Mouse (Mus musculus): ENCODE data around the gene Ppm1g. TPM values are rescaled to one million over a fixed set of nuclear protein-coding genes. Genes with fewer than 3 reads are reported as not detected.
"Not testable (repeated sequence)": the region's sequence is repeated elsewhere in the genome, so short reads cannot be mapped to it uniquely, and the experiment has no call there.

The Ppm1g gene
- total and polyA plus RNA-seq, 3 experiments, result 26.6 to 60.8 (median 51.1) TPM

DNA sequence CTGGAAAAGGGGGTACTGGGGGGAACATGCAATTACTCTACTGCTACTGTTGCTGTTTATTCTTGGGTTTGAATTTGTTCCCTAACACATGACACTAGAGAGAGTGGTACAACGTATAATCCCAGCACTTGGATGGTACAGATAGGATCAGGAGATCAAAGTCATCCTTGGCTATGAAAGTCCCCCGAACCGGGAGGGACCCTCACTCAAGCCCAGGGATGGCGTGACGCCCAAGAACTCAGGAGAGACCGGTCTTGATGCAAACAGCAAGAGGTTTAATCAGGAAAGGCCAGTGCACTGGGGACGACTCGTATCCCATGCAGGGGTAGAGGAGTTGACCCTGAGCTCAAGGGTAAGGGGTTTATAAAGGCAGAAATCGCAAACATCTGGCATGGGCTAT is 2.2 kb upstream of the Ppm1g start:
- Histone ChIP-seq H3K36me3 (ENCODE audit: control insufficient read depth, insufficient read depth, low read length) (peaks cover 7% of the 10 kb centered on the region), H3K4me3 (no peak overlapping the region), H3K27me3 (ENCODE audit: control insufficient read depth, insufficient read depth, low read length) (no peaks in the 10 kb centered on the region), H3K9ac (ENCODE audit: low read depth, low read length) (no peak overlapping the region), H3K79me2 (replicated peaks; ENCODE audit: control insufficient read depth, insufficient read depth, low read length) (0 out of 2 replicates have a peak, but pooled peaks cover 2% of the 10 kb centered on the region), H3K4me1 (ENCODE audit: control insufficient read depth, insufficient read depth, low read length) (peaks cover 6% of the 10 kb centered on the region), H3K27ac (no peak overlapping the region)
- TF ChIP-seq CTCF (IDR thresholded peaks at IDR 0.05) (no peak), EP300 (IDR thresholded peaks at IDR 0.05; ENCODE audit: insufficient read depth, low read depth, low read length) (no peak), POLR2A (IDR thresholded peaks at IDR 0.05; ENCODE audit: insufficient read depth, low read depth, low read length) (no peak)
- 95% methylated on average over 9 of the region's 9 CpGs for WGBS
- intact Hi-C loops (cut with DNase I), result loop anchor here (5.0 kb wide), 1 partner anchor 105 kb away; no protein-coding TSS in a partner anchor
- DNase-seq, result no peak

DNA sequence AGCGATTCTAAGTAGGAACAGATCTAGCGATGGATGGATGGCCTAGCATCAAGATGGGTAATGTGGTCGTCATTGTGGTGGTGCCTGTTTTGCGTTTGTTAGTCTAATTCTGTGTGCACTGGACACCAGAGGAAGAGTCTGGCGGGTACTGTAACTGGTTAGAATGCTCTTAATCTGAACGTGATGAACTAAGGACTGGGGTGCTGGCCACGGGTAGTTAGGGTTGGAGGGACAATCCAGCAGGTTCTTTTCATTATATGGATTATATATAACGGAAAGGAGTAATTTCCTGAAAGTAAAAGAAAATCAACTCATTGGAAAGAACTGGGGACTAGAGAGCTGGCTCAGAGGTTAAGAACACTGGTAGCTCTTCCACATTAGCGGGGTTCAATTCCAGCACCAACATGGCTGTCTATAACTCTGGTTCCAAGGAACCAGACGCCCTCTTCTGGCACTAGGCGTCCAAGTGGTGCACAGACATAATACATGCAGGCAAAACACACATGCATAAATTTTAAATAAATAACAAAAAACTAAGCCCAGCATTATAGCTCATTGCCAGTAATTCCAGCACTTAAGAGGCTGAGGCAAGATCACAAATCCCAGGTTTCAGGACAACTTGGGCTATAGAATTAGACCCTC is 938 bp upstream of the Ppm1g start:
- Histone ChIP-seq H3K79me2 (replicated peaks; ENCODE audit: control insufficient read depth, insufficient read depth, low read length) (peaks cover 4% of the 10 kb centered on the region), H3K9ac (ENCODE audit: low read depth, low read length) (peak overlapping the region; percentile 73; the same call in 1 of the 2 replicates), H3K36me3 (ENCODE audit: control insufficient read depth, insufficient read depth, low read length) (peaks cover 7% of the 10 kb centered on the region), H3K4me1 (ENCODE audit: control insufficient read depth, insufficient read depth, low read length) (peaks cover 6% of the 10 kb centered on the region), H3K27me3 (ENCODE audit: control insufficient read depth, insufficient read depth, low read length) (no peaks in the 10 kb centered on the region), H3K4me3 (peak overlapping the region; percentile 98), H3K27ac (peak overlapping the region; percentile 92)
- WGBS, result 20% methylated on average over 11 of the region's 11 CpGs
- DNase-seq, result no peak
- intact Hi-C loops (cut with DNase I), result loop anchor here (2.0 to 5.0 kb wide), 3 partner anchors 19 to 106 kb away; partner anchors contain the start of genes Mpv17 and Zfp513
- TF ChIP-seq EP300 (IDR thresholded peaks at IDR 0.05; ENCODE audit: insufficient read depth, low read depth, low read length) (no peak), CTCF (IDR thresholded peaks at IDR 0.05) (peak; percentile 41), POLR2A (IDR thresholded peaks at IDR 0.05; ENCODE audit: insufficient read depth, low read depth, low read length) (no peak)

- H3K4me3 ChIP-seq, result peak overlapping the region; percentile 98
- peaks cover 7% of the 10 kb centered on the region for H3K36me3 ChIP-seq (ENCODE audit: control insufficient read depth, insufficient read depth, low read length)
- H3K9ac ChIP-seq (ENCODE audit: low read depth, low read length), result peak overlapping the region; percentile 94
- H3K27ac ChIP-seq, result peak overlapping the region; percentile 92
- intact Hi-C loops (cut with DNase I), result loop anchor here (1.0 to 5.0 kb wide), 5 partner anchors 17 to 107 kb away; partner anchors contain the start of genes Ift172, Mpv17, Nrbp1 and Zfp513
- peaks cover 4% of the 10 kb centered on the region for H3K79me2 ChIP-seq (replicated peaks; ENCODE audit: control insufficient read depth, insufficient read depth, low read length)
- H3K27me3 ChIP-seq (ENCODE audit: control insufficient read depth, insufficient read depth, low read length), result no peaks in the 10 kb centered on the region
- no peak for DNase-seq
- H3K4me1 ChIP-seq (ENCODE audit: control insufficient read depth, insufficient read depth, low read length), result peaks cover 6% of the 10 kb centered on the region
- TF ChIP-seq EP300 (IDR thresholded peaks at IDR 0.05; ENCODE audit: insufficient read depth, low read depth, low read length) (no peak), POLR2A (IDR thresholded peaks at IDR 0.05; ENCODE audit: insufficient read depth, low read depth, low read length) (no peak), CTCF (IDR thresholded peaks at IDR 0.05) (peak; percentile 47)
- WGBS, result under 1% methylated on average over 40 of the region's 40 CpGs
Observed at GRCm38 (mm10) chr5:31219911-31220447, 508 bp downstream of the Ppm1g start.

DNA sequence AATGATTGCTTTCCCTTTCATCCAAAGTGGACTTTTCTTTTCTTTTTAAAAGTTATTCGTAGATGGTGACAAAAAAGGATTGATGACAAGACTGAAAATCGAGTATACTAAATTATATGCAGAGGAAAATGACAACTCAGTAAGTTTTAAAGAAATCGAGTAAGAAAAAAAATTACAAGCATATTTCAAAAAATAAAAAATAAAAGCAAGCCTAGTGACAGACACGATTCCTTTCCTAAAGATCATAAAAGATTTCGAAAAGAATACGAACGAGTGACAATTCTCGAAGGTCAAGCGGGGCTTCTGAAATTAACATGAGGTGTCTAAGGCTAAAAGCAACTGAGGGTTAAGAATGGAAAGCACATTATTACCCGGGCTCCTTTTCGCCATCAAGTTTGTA is 1.0 kb downstream of the Ppm1g start:
- peaks cover 5% of the 10 kb centered on the region for H3K79me2 ChIP-seq (replicated peaks; ENCODE audit: control insufficient read depth, insufficient read depth, low read length)
- no peak for TF ChIP-seq CTCF (IDR thresholded peaks at IDR 0.05)
- no peak for TF ChIP-seq EP300 (IDR thresholded peaks at IDR 0.05; ENCODE audit: insufficient read depth, low read depth, low read length)
- TF ChIP-seq POLR2A (IDR thresholded peaks at IDR 0.05; ENCODE audit: insufficient read depth, low read depth, low read length), result no peak
- peak overlapping the region; percentile 98 for H3K4me3 ChIP-seq
- H3K27me3 ChIP-seq (ENCODE audit: control insufficient read depth, insufficient read depth, low read length), result no peaks in the 10 kb centered on the region
- intact Hi-C loops (cut with DNase I), result no loop called here
- H3K4me1 ChIP-seq (ENCODE audit: control insufficient read depth, insufficient read depth, low read length), result peaks cover 6% of the 10 kb centered on the region
- H3K9ac ChIP-seq (ENCODE audit: low read depth, low read length), result peak overlapping the region; percentile 94
- peaks cover 7% of the 10 kb centered on the region for H3K36me3 ChIP-seq (ENCODE audit: control insufficient read depth, insufficient read depth, low read length)
- WGBS, result under 1% methylated on average over 11 of the region's 11 CpGs
- no peak for DNase-seq
- peak overlapping the region; percentile 92 for H3K27ac ChIP-seq

- H3K4me1 ChIP-seq (ENCODE audit: control insufficient read depth, insufficient read depth, low read length), result peaks cover 6% of the 10 kb centered on the region
- H3K4me3 ChIP-seq, result peak overlapping the region; percentile 98
- H3K36me3 ChIP-seq (ENCODE audit: control insufficient read depth, insufficient read depth, low read length), result peaks cover 7% of the 10 kb centered on the region
- DNase-seq, result no peak
- intact Hi-C loops (cut with DNase I), result no loop called here
- WGBS, result 0% methylated on average over 2 of the region's 2 CpGs
- no peak overlapping the region for H3K9ac ChIP-seq (ENCODE audit: low read depth, low read length)
- TF ChIP-seq EP300 (IDR thresholded peaks at IDR 0.05; ENCODE audit: insufficient read depth, low read depth, low read length), result no peak
- peak; percentile 65 for TF ChIP-seq CTCF (IDR thresholded peaks at IDR 0.05)
- no peak overlapping the region for H3K27ac ChIP-seq
- H3K79me2 ChIP-seq (replicated peaks; ENCODE audit: control insufficient read depth, insufficient read depth, low read length), result peaks cover 5% of the 10 kb centered on the region
- H3K27me3 ChIP-seq (ENCODE audit: control insufficient read depth, insufficient read depth, low read length), result no peaks in the 10 kb centered on the region
Observed at GRCm38 (mm10) chr5:31219070-31219469, 1.4 kb downstream of the Ppm1g start.

GRCm38 (mm10) chr5:31218294-31218693 is 2.2 kb downstream of the Ppm1g start:
- H3K9ac ChIP-seq (ENCODE audit: low read depth, low read length), result no peak overlapping the region
- no peak overlapping the region for H3K4me3 ChIP-seq
- TF ChIP-seq POLR2A (IDR thresholded peaks at IDR 0.05; ENCODE audit: insufficient read depth, low read depth, low read length), result no peak
- TF ChIP-seq EP300 (IDR thresholded peaks at IDR 0.05; ENCODE audit: insufficient read depth, low read depth, low read length), result no peak
- H3K4me1 ChIP-seq (ENCODE audit: control insufficient read depth, insufficient read depth, low read length), result peaks cover 6% of the 10 kb centered on the region
- intact Hi-C loops (cut with DNase I), result no loop called here
- H3K27ac ChIP-seq, result no peak overlapping the region
- DNase-seq, result no peak
- no peaks in the 10 kb centered on the region for H3K27me3 ChIP-seq (ENCODE audit: control insufficient read depth, insufficient read depth, low read length)
- peaks cover 5% of the 10 kb centered on the region for H3K79me2 ChIP-seq (replicated peaks; ENCODE audit: control insufficient read depth, insufficient read depth, low read length)
- 44% methylated on average over 7 of the region's 7 CpGs for WGBS
- peaks cover 7% of the 10 kb centered on the region for H3K36me3 ChIP-seq (ENCODE audit: control insufficient read depth, insufficient read depth, low read length)

GRCm38 (mm10) chr5:31216554-31216953 is 3.9 kb downstream of the Ppm1g start:
- WGBS, result 83% methylated on average over 6 of the region's 6 CpGs
- DNase-seq; H3K27ac ChIP-seq; H3K4me1 ChIP-seq (ENCODE audit: control insufficient read depth, insufficient read depth, low read length); H3K79me2 ChIP-seq (replicated peaks; ENCODE audit: control insufficient read depth, insufficient read depth, low read length); intact Hi-C loops (cut with DNase I); H3K27me3 ChIP-seq (ENCODE audit: control insufficient read depth, insufficient read depth, low read length); H3K4me3 ChIP-seq; H3K9ac ChIP-seq (ENCODE audit: low read depth, low read length); H3K36me3 ChIP-seq (ENCODE audit: control insufficient read depth, insufficient read depth, low read length): not testable (repeated sequence)

All from heart, adult 2 months (tissue).